Mouse (Mus musculus) stomach, embryonic 14.5 days (tissue): Measurements from ENCODE around the gene Vmn1r55. TPM values are rescaled to one million over a fixed set of nuclear protein-coding genes. Genes with fewer than 3 reads are reported as not detected.

Experiments used
- ATAC-seq: fragments of 200-750 bp; cut with Nextera tagmentation; 2 replicates; pipeline ENCODE4 v1.8.0; 2017; ENCODE audit warnings: low read depth, moderate TSS enrichment; ENCODE audit not compliant: insufficient number of reproducible peaks, insufficient read depth, low FRiP score
- H3K27ac ChIP-seq: fragments of 300-500 bp; sonication (generic); 2 replicates; pipeline ENCODE4 v1.5.1; 2014; ENCODE audit warnings: mild to moderate bottlenecking, low read length, moderate library complexity, mixed read lengths
- H3K27me3 ChIP-seq: fragments of 300-500 bp; sonication (generic); 2 replicates; pipeline ENCODE4 v1.6.1; 2014; ENCODE audit warnings: low read length, control low read depth, mixed read lengths; ENCODE audit not compliant: control insufficient read depth, insufficient read depth
- H3K36me3 ChIP-seq: fragments of 300-500 bp; sonication (generic); 2 replicates; pipeline ENCODE4 v1.6.1; 2014; ENCODE audit warnings: mild to moderate bottlenecking, control low read depth, low read length, moderate library complexity, mixed read lengths; ENCODE audit not compliant: control insufficient read depth, insufficient read depth
- H3K4me1 ChIP-seq: fragments of 300-500 bp; sonication (generic); 2 replicates; pipeline ENCODE4 v1.6.1; 2014; ENCODE audit warnings: low read length, control low read depth, mixed read lengths; ENCODE audit not compliant: control insufficient read depth, insufficient read depth
- H3K4me2 ChIP-seq: fragments of 300-500 bp; sonication (generic); replicated peaks from 2 replicates; pipeline ENCODE4 v1.6.1; 2014; ENCODE audit warnings: low read depth, low read length, control low read depth
- H3K4me3 ChIP-seq: fragments of 300-500 bp; sonication (generic); 2 replicates; pipeline ENCODE4 v1.5.1; 2014; ENCODE audit warnings: low read depth, low read length, control low read depth
- H3K9ac ChIP-seq: fragments of 300-500 bp; sonication (generic); replicated peaks from 2 replicates; pipeline ENCODE4 v1.6.1; 2014; ENCODE audit warnings: low read depth, mild to moderate bottlenecking, control low read depth, low read length, moderate library complexity, mixed read lengths
- H3K9me3 ChIP-seq: fragments of 300-500 bp; sonication (generic); 2 replicates; pipeline ENCODE4 v1.6.1; 2016; ENCODE audit warnings: low read depth, low read length, control low read depth; ENCODE audit not compliant: control insufficient read depth
- WGBS: fragments of 180-500 bp; shearing (Covaris S2); extraction: QIAGEN DNeasy Blood & Tissue Kit; methylation state at CpG from one replicate; pipeline ENCODE4 v1.1.7; 2014; 5-methylcytosine and 5-hydroxymethylcytosine counted together
- polyA plus RNA-seq: library from polyadenylated mRNA; unstranded; fragments of >200 nt; fragmentation: Nextera tagmentation; extraction: Ambion mirVana; gene quantifications from 2 replicates; pipeline ENCODE4 v1.2.1, GENCODE M21; 2014

Vmn1r55 gene
- polyA plus RNA-seq, 1 experiment from 2014 or later = not detected

GRCm38 (mm10) chr7:5102564-5102963 lies 46.9 kb downstream of the Vmn1r55 start:
- Histone ChIP-seq H3K36me3 (peaks cover 14% of the 10 kb centered on the region), H3K27ac (no peak overlapping the region), H3K4me1 (no peaks in the 10 kb centered on the region), H3K9me3 (no peaks in the 10 kb centered on the region), H3K4me2 (no peak overlapping the region), H3K4me3 (no peak overlapping the region), H3K9ac (no peak overlapping the region), H3K27me3 (no peaks in the 10 kb centered on the region)
- ATAC-seq = no peak
- 88% methylated on average over 2 of the region's 2 CpGs for WGBS

- Histone ChIP-seq H3K36me3 (peaks cover 23% of the 10 kb centered on the region), H3K27ac (no peak overlapping the region), H3K9me3 (no peaks in the 10 kb centered on the region), H3K4me2 (no peak overlapping the region), H3K4me1 (no peaks in the 10 kb centered on the region), H3K4me3 (no peak overlapping the region), H3K27me3 (no peaks in the 10 kb centered on the region), H3K9ac (no peak overlapping the region)
- ATAC-seq = 0 out of 2 replicates have a peak, but pooled peaks have one; percentile 11
- WGBS = 82% methylated on average over 10 of the region's 10 CpGs
Observed at GRCm38 (mm10) chr7:5101066-5101663, 48.3 kb downstream of the Vmn1r55 start.

- 75% methylated on average over 3 of the region's 3 CpGs for WGBS
- Histone ChIP-seq H3K36me3 (peaks cover 35% of the 10 kb centered on the region), H3K27me3 (no peaks in the 10 kb centered on the region), H3K27ac (no peak overlapping the region), H3K4me3 (no peak overlapping the region), H3K9me3 (no peaks in the 10 kb centered on the region), H3K4me1 (no peaks in the 10 kb centered on the region), H3K9ac (no peak overlapping the region), H3K4me2 (no peak overlapping the region)
- ATAC-seq = no peak
Observed at GRCm38 (mm10) chr7:5099796-5100195, 49.7 kb downstream of the Vmn1r55 start.

GRCm38 (mm10) chr7:5098769-5099168 lies 50.7 kb downstream of the Vmn1r55 start:
- no peak for ATAC-seq
- Histone ChIP-seq H3K4me1 (no peaks in the 10 kb centered on the region), H3K9ac (no peak overlapping the region), H3K36me3 (peaks cover 44% of the 10 kb centered on the region), H3K27ac (no peak overlapping the region), H3K9me3 (no peaks in the 10 kb centered on the region), H3K27me3 (no peaks in the 10 kb centered on the region), H3K4me3 (no peak overlapping the region), H3K4me2 (no peak overlapping the region)
- WGBS = 94% methylated on average over 5 of the region's 5 CpGs

- H3K4me2 ChIP-seq = no peak overlapping the region
- no peaks in the 10 kb centered on the region for H3K27me3 ChIP-seq
- no peaks in the 10 kb centered on the region for H3K4me1 ChIP-seq
- 82% methylated on average over 21 of the region's 21 CpGs for WGBS
- ATAC-seq = no peak
- H3K36me3 ChIP-seq = peaks cover 52% of the 10 kb centered on the region
- H3K9ac ChIP-seq = no peak overlapping the region
- H3K9me3 ChIP-seq = no peaks in the 10 kb centered on the region
- no peak overlapping the region for H3K27ac ChIP-seq
- H3K4me3 ChIP-seq = no peak overlapping the region
Observed at GRCm38 (mm10) chr7:5092831-5093510, 56.5 kb downstream of the Vmn1r55 start.

GRCm38 (mm10) chr7:5092381-5092780 lies 57.1 kb downstream of the Vmn1r55 start:
- no peak for ATAC-seq
- peaks cover 46% of the 10 kb centered on the region for H3K36me3 ChIP-seq

GRCm38 (mm10) chr7:5091008-5091728 lies 58.3 kb downstream of the Vmn1r55 start:
- Histone ChIP-seq H3K4me2 (no peak overlapping the region), H3K9ac (no peak overlapping the region), H3K27me3 (no peaks in the 10 kb centered on the region), H3K4me1 (no peaks in the 10 kb centered on the region), H3K9me3 (no peaks in the 10 kb centered on the region), H3K4me3 (no peak overlapping the region), H3K27ac (no peak overlapping the region), H3K36me3 (peaks cover 43% of the 10 kb centered on the region)
- no peak for ATAC-seq
- WGBS = 93% methylated on average over 15 of the region's 15 CpGs

More at GRCm38 (mm10) chr7:5092381-5092780, 57.1 kb downstream of the Vmn1r55 start:
- Histone ChIP-seq H3K4me3 (no peak overlapping the region), H3K27ac (no peak overlapping the region), H3K4me1 (no peaks in the 10 kb centered on the region), H3K9me3 (no peaks in the 10 kb centered on the region), H3K9ac (no peak overlapping the region), H3K27me3 (no peaks in the 10 kb centered on the region), H3K4me2 (no peak overlapping the region)
- 80% methylated on average over 6 of the region's 6 CpGs for WGBS

- H3K4me1 ChIP-seq = no peaks in the 10 kb centered on the region
- H3K27ac ChIP-seq = no peak overlapping the region
- H3K27me3 ChIP-seq = no peaks in the 10 kb centered on the region
- H3K9me3 ChIP-seq = no peaks in the 10 kb centered on the region
- WGBS = 91% methylated on average over 15 of the region's 15 CpGs
- no peak for ATAC-seq
- H3K4me2 ChIP-seq = no peak overlapping the region
- H3K4me3 ChIP-seq = no peak overlapping the region
- peaks cover 41% of the 10 kb centered on the region for H3K36me3 ChIP-seq
- H3K9ac ChIP-seq = no peak overlapping the region
Observed at GRCm38 (mm10) chr7:5089853-5090252, 59.6 kb downstream of the Vmn1r55 start.
